Mouse (Mus musculus) midbrain, embryonic 16.5 days (tissue): ENCODE data around the gene Dip2b. TPM values are rescaled to one million over a fixed set of nuclear protein-coding genes. Genes with fewer than 3 reads are reported as not detected.
A peak's percentile ranks its signal among the peaks of the same experiment; 100 is the strongest.

Experiments used
- ATAC-seq: fragments of 200-750 bp; cut with Nextera tagmentation; 2 replicates; pipeline ENCODE4 v1.8.0; 2017; ENCODE audit warnings: moderate TSS enrichment
- H3K27ac ChIP-seq: fragments of 300-500 bp; sonication (generic); 2 replicates; pipeline ENCODE4 v1.5.1; 2014; ENCODE audit warnings: mild to moderate bottlenecking, low read length, mixed read lengths
- H3K27me3 ChIP-seq: fragments of 300-500 bp; sonication (generic); 2 replicates; pipeline ENCODE4 v1.6.1; 2014; ENCODE audit warnings: low read depth, low read length, mixed read lengths; ENCODE audit not compliant: control insufficient read depth, insufficient read depth
- H3K36me3 ChIP-seq: fragments of 300-500 bp; sonication (generic); 2 replicates; pipeline ENCODE4 v1.6.1; 2014; ENCODE audit warnings: mild to moderate bottlenecking, low read length, moderate library complexity, mixed read lengths; ENCODE audit not compliant: control insufficient read depth, insufficient read depth
- H3K4me1 ChIP-seq: fragments of 300-500 bp; sonication (generic); 2 replicates; pipeline ENCODE4 v1.6.1; 2014; ENCODE audit warnings: mild to moderate bottlenecking, low read length, mixed read lengths; ENCODE audit not compliant: control insufficient read depth, insufficient read depth
- H3K4me2 ChIP-seq: fragments of 300-500 bp; sonication (generic); 2 replicates; pipeline ENCODE4 v1.6.1; 2014; ENCODE audit warnings: mild to moderate bottlenecking, low read length, mixed read lengths
- H3K4me3 ChIP-seq: fragments of 300-500 bp; sonication (generic); 2 replicates; pipeline ENCODE4 v1.5.1; 2014; ENCODE audit warnings: low read depth, mild to moderate bottlenecking, low read length, moderate library complexity, mixed read lengths
- H3K9ac ChIP-seq: fragments of 300-500 bp; sonication (generic); 2 replicates; pipeline ENCODE4 v1.6.1; 2014; ENCODE audit warnings: low read depth, low read length, mixed read lengths
- H3K9me3 ChIP-seq: fragments of 300-500 bp; sonication (generic); replicated peaks from 2 replicates; pipeline ENCODE4 v1.6.1; 2014; ENCODE audit warnings: mild to moderate bottlenecking, low read length, mixed read lengths; ENCODE audit not compliant: control insufficient read depth, poor library complexity, severe bottlenecking
- WGBS: fragments of 180-500 bp; shearing (Covaris S2); extraction: QIAGEN DNeasy Blood & Tissue Kit; methylation state at CpG from one replicate; pipeline ENCODE4 v1.1.7; 2014; 5-methylcytosine and 5-hydroxymethylcytosine counted together
- polyA plus RNA-seq: library from polyadenylated mRNA; unstranded; fragments of >200 nt; fragmentation: Nextera tagmentation; extraction: Ambion mirVana; gene quantifications from 2 replicates; pipeline ENCODE4 v1.2.1, GENCODE M21; 2015

Dip2b gene
- polyA plus RNA-seq, 1 experiment from 2014 or later, result 16.5 TPM

- 82% methylated on average over 11 of the region's 11 CpGs for WGBS
- Histone ChIP-seq H3K27me3 (no peaks in the 10 kb centered on the region), H3K4me1 (no peaks in the 10 kb centered on the region), H3K9me3 (no peaks in the 10 kb centered on the region), H3K36me3 (no peaks in the 10 kb centered on the region), H3K27ac (no peak overlapping the region), H3K9ac (no peak overlapping the region), H3K4me2 (no peak overlapping the region), H3K4me3 (no peak overlapping the region)
- ATAC-seq, result no peak
Observed at GRCm38 (mm10) chr15:100025076-100025834, 13.2 kb upstream of the Dip2b start.

DNA sequence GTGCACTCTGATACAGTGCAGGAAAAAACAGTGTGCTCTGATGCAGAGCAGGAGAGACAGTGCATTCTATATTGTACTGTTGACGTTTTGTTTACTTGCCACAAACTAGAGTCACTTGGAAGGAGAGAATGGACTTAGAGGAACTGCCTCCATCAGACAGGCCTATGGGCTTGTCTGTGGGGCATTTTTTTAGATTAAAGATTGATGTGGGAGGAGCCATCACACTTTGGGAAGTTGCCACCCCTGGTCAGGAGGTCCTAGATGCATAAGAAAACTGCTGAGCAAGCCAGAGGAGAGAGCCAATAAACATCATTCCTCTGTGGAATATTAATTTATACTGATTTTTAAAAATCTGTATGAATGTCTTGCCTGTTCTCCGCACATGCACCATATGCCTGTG, 10.3 kb upstream of the Dip2b start:
- no peaks in the 10 kb centered on the region for H3K27me3 ChIP-seq
- no peaks in the 10 kb centered on the region for H3K4me1 ChIP-seq
- ATAC-seq, result no peak
- H3K4me3 ChIP-seq, result no peak overlapping the region
- H3K4me2 ChIP-seq, result no peak overlapping the region
- H3K27ac ChIP-seq, result no peak overlapping the region
- 77% methylated on average over 2 of the region's 2 CpGs for WGBS
- no peaks in the 10 kb centered on the region for H3K36me3 ChIP-seq
- no peak overlapping the region for H3K9ac ChIP-seq
- no peaks in the 10 kb centered on the region for H3K9me3 ChIP-seq

GRCm38 (mm10) chr15:100029497-100029896, 9.0 kb upstream of the Dip2b start:
- no peak overlapping the region for H3K9ac ChIP-seq
- no peak overlapping the region for H3K27ac ChIP-seq
- H3K4me2 ChIP-seq, result no peak overlapping the region
- no peaks in the 10 kb centered on the region for H3K4me1 ChIP-seq
- H3K4me3 ChIP-seq, result no peak overlapping the region
- no peak for ATAC-seq
- H3K27me3 ChIP-seq, result no peaks in the 10 kb centered on the region
- H3K36me3 ChIP-seq, result no peaks in the 10 kb centered on the region
- no peaks in the 10 kb centered on the region for H3K9me3 ChIP-seq
- WGBS, result 89% methylated on average over 8 of the region's 8 CpGs

- H3K4me3 ChIP-seq, result no peak overlapping the region
- 92% methylated on average over 2 of the region's 2 CpGs for WGBS
- no peaks in the 10 kb centered on the region for H3K9me3 ChIP-seq
- H3K36me3 ChIP-seq, result no peaks in the 10 kb centered on the region
- H3K4me1 ChIP-seq, result no peaks in the 10 kb centered on the region
- ATAC-seq, result no peak
- H3K27me3 ChIP-seq, result no peaks in the 10 kb centered on the region
- H3K9ac ChIP-seq, result no peak overlapping the region
- H3K4me2 ChIP-seq, result no peak overlapping the region
- no peak overlapping the region for H3K27ac ChIP-seq
Observed at GRCm38 (mm10) chr15:100029900-100030299, 8.6 kb upstream of the Dip2b start.

- H3K27ac ChIP-seq, result no peak overlapping the region
- no peaks in the 10 kb centered on the region for H3K27me3 ChIP-seq
- WGBS, result 92% methylated on average over 3 of the region's 3 CpGs
- no peak overlapping the region for H3K4me2 ChIP-seq
- H3K9ac ChIP-seq, result no peak overlapping the region
- H3K4me3 ChIP-seq, result no peak overlapping the region
- no peaks in the 10 kb centered on the region for H3K36me3 ChIP-seq
- H3K9me3 ChIP-seq, result no peaks in the 10 kb centered on the region
- no peaks in the 10 kb centered on the region for H3K4me1 ChIP-seq
- no peak for ATAC-seq
Observed at GRCm38 (mm10) chr15:100032546-100032945, 5.9 kb upstream of the Dip2b start.

- Histone ChIP-seq H3K4me3 (peak overlapping the region; percentile 91), H3K36me3 (no peaks in the 10 kb centered on the region), H3K27ac (peak overlapping the region; percentile 99), H3K4me1 (peaks cover 24% of the 10 kb centered on the region), H3K27me3 (no peaks in the 10 kb centered on the region), H3K9ac (peak overlapping the region; percentile 99), H3K9me3 (no peaks in the 10 kb centered on the region), H3K4me2 (peak overlapping the region; percentile 74)
- WGBS, result under 1% methylated on average over 32 of the region's 36 CpGs
- ATAC-seq, result peak; percentile 80
Observed at GRCm38 (mm10) chr15:100039001-100039701, 687 bp downstream of the Dip2b start.

- no peak for ATAC-seq
- Histone ChIP-seq H3K36me3 (no peaks in the 10 kb centered on the region), H3K27ac (no peak overlapping the region), H3K9ac (peak overlapping the region; percentile 59), H3K4me1 (peaks cover 28% of the 10 kb centered on the region), H3K4me2 (peak overlapping the region; percentile 74), H3K4me3 (peak overlapping the region; percentile 91), H3K27me3 (no peaks in the 10 kb centered on the region), H3K9me3 (no peaks in the 10 kb centered on the region)
- 20% methylated on average over 14 of the region's 14 CpGs for WGBS
Observed at GRCm38 (mm10) chr15:100040541-100041266, 2.2 kb downstream of the Dip2b start.

GRCm38 (mm10) chr15:100041267-100042047, 3.0 kb downstream of the Dip2b start:
- peak overlapping the region; percentile 91 for H3K4me3 ChIP-seq
- ATAC-seq, result no peak
- WGBS, result 26% methylated on average over 10 of the region's 10 CpGs
- no peaks in the 10 kb centered on the region for H3K9me3 ChIP-seq
- no peak overlapping the region for H3K27ac ChIP-seq
- no peaks in the 10 kb centered on the region for H3K36me3 ChIP-seq
- H3K4me2 ChIP-seq, result peak overlapping the region; percentile 74
- peaks cover 35% of the 10 kb centered on the region for H3K4me1 ChIP-seq
- no peaks in the 10 kb centered on the region for H3K27me3 ChIP-seq
- peak overlapping the region; percentile 59 for H3K9ac ChIP-seq
